Mouse (Mus musculus): ENCODE results near the gene Trappc6a. TPM values are rescaled to one million over a fixed set of nuclear protein-coding genes. Genes with fewer than 3 reads are reported as not detected.

Trappc6a gene
- polyA plus RNA-seq, 1 experiment from 2014 or later = 67.8 TPM

GRCm38 (mm10) chr7:19468279-19468678 lies 39.9 kb upstream of the Trappc6a start:
- ATAC-seq (ENCODE audit: low FRiP score, low read depth) = no peak
- Histone ChIP-seq H3K4me3 (no peak overlapping the region), H3K9ac (no peak overlapping the region), H3K4me2 (replicated peaks) (no peak overlapping the region), H3K4me1 (peaks cover 25% of the 10 kb centered on the region), H3K9me3 (no peaks in the 10 kb centered on the region), H3K27ac (no peak overlapping the region), H3K36me3 (no peaks in the 10 kb centered on the region), H3K27me3 (peaks cover 66% of the 10 kb centered on the region)
- WGBS = 69% methylated on average over 12 of the region's 12 CpGs

- Histone ChIP-seq H3K27ac (no peak overlapping the region), H3K4me1 (peaks cover 24% of the 10 kb centered on the region), H3K4me2 (replicated peaks) (no peak overlapping the region), H3K9me3 (no peaks in the 10 kb centered on the region), H3K36me3 (no peaks in the 10 kb centered on the region), H3K4me3 (peak overlapping the region; percentile 10; the same call in 1 of the 2 replicates), H3K9ac (no peak overlapping the region), H3K27me3 (peaks cover 72% of the 10 kb centered on the region)
- no peak for ATAC-seq (ENCODE audit: low FRiP score, low read depth)
- 23% methylated on average over 23 of the region's 23 CpGs for WGBS
Measured at GRCm38 (mm10) chr7:19469404-19469803, 38.8 kb upstream of the Trappc6a start.

GRCm38 (mm10) chr7:19470308-19470707 lies 37.9 kb upstream of the Trappc6a start:
- ATAC-seq (ENCODE audit: low FRiP score, low read depth) = no peak
- no peak overlapping the region for H3K4me2 ChIP-seq (replicated peaks)
- H3K27ac ChIP-seq = no peak overlapping the region
- H3K27me3 ChIP-seq = peaks cover 78% of the 10 kb centered on the region
- no peaks in the 10 kb centered on the region for H3K36me3 ChIP-seq
- 24% methylated on average over 14 of the region's 14 CpGs for WGBS
- H3K4me1 ChIP-seq = peaks cover 14% of the 10 kb centered on the region
- H3K9ac ChIP-seq = no peak overlapping the region
- H3K4me3 ChIP-seq = no peak overlapping the region
- H3K9me3 ChIP-seq = no peaks in the 10 kb centered on the region

GRCm38 (mm10) chr7:19472403-19472802 lies 35.8 kb upstream of the Trappc6a start:
- H3K4me3 ChIP-seq = no peak overlapping the region
- no peak overlapping the region for H3K4me2 ChIP-seq (replicated peaks)
- H3K9ac ChIP-seq = no peak overlapping the region
- 39% methylated on average over 4 of the region's 4 CpGs for WGBS
- no peaks in the 10 kb centered on the region for H3K36me3 ChIP-seq
- H3K9me3 ChIP-seq = no peaks in the 10 kb centered on the region
- no peak for ATAC-seq (ENCODE audit: low FRiP score, low read depth)
- peaks cover 75% of the 10 kb centered on the region for H3K27me3 ChIP-seq
- peaks cover 14% of the 10 kb centered on the region; the same call in 1 of the 2 replicates for H3K4me1 ChIP-seq
- no peak overlapping the region for H3K27ac ChIP-seq

- H3K9me3 ChIP-seq = no peaks in the 10 kb centered on the region
- H3K4me1 ChIP-seq = peaks cover 14% of the 10 kb centered on the region; the same call in 1 of the 2 replicates
- H3K4me2 ChIP-seq (replicated peaks) = peak overlapping the region; percentile 76
- WGBS = 1% methylated on average over 65 of the region's 89 CpGs
- H3K4me3 ChIP-seq = peak overlapping the region; percentile 55
- H3K27me3 ChIP-seq = peaks cover 71% of the 10 kb centered on the region
- ATAC-seq (ENCODE audit: low FRiP score, low read depth) = peak; percentile 90
- H3K36me3 ChIP-seq = no peaks in the 10 kb centered on the region
- peak overlapping the region; percentile 67; the same call in 1 of the 2 replicates for H3K27ac ChIP-seq
- peak overlapping the region; percentile 74 for H3K9ac ChIP-seq
Measured at GRCm38 (mm10) chr7:19473875-19474443, 34.2 kb upstream of the Trappc6a start.

- no peak for ATAC-seq (ENCODE audit: low FRiP score, low read depth)
- Histone ChIP-seq H3K27me3 (peaks cover 41% of the 10 kb centered on the region), H3K9ac (no peak overlapping the region), H3K4me3 (no peak overlapping the region), H3K27ac (no peak overlapping the region), H3K4me2 (replicated peaks) (no peak overlapping the region), H3K36me3 (no peaks in the 10 kb centered on the region), H3K9me3 (no peaks in the 10 kb centered on the region), H3K4me1 (peaks cover 10% of the 10 kb centered on the region; the same call in 1 of the 2 replicates)
- WGBS = 71% methylated on average over 2 of the region's 2 CpGs
Measured at GRCm38 (mm10) chr7:19477084-19477483, 31.1 kb upstream of the Trappc6a start.

- no peak for ATAC-seq (ENCODE audit: low FRiP score, low read depth)
- WGBS = 23% methylated on average over 14 of the region's 14 CpGs
- Histone ChIP-seq H3K9ac (no peak overlapping the region), H3K27ac (no peak overlapping the region), H3K4me1 (peaks cover 10% of the 10 kb centered on the region; the same call in 1 of the 2 replicates), H3K9me3 (no peaks in the 10 kb centered on the region), H3K4me2 (replicated peaks) (no peak overlapping the region), H3K4me3 (no peak overlapping the region), H3K27me3 (peaks cover 34% of the 10 kb centered on the region), H3K36me3 (no peaks in the 10 kb centered on the region)
Measured at GRCm38 (mm10) chr7:19477624-19478384, 30.4 kb upstream of the Trappc6a start.

- no peaks in the 10 kb centered on the region for H3K4me1 ChIP-seq
- no peak overlapping the region for H3K4me3 ChIP-seq
- no peak overlapping the region for H3K9ac ChIP-seq
- no peaks in the 10 kb centered on the region for H3K36me3 ChIP-seq
- H3K9me3 ChIP-seq = no peaks in the 10 kb centered on the region
- H3K4me2 ChIP-seq (replicated peaks) = no peak overlapping the region
- peaks cover 20% of the 10 kb centered on the region for H3K27me3 ChIP-seq
- no peak for ATAC-seq (ENCODE audit: low FRiP score, low read depth)
- WGBS = 81% methylated on average over 8 of the region's 8 CpGs
- H3K27ac ChIP-seq = no peak overlapping the region
Measured at GRCm38 (mm10) chr7:19483281-19483680, 24.9 kb upstream of the Trappc6a start.

GRCm38 (mm10) chr7:19485488-19485887 lies 22.7 kb upstream of the Trappc6a start:
- Histone ChIP-seq H3K36me3 (no peaks in the 10 kb centered on the region), H3K27ac (no peak overlapping the region), H3K9me3 (no peaks in the 10 kb centered on the region), H3K9ac (no peak overlapping the region), H3K4me3 (no peak overlapping the region), H3K4me1 (peaks cover 9% of the 10 kb centered on the region; the same call in 1 of the 2 replicates), H3K4me2 (replicated peaks) (no peak overlapping the region), H3K27me3 (peaks cover 42% of the 10 kb centered on the region)
- no peak for ATAC-seq (ENCODE audit: low FRiP score, low read depth)
- WGBS = 91% methylated on average over 1 of the region's 1 CpGs

GRCm38 (mm10) chr7:19486549-19486948 lies 21.6 kb upstream of the Trappc6a start:
- no peak for ATAC-seq (ENCODE audit: low FRiP score, low read depth)
- Histone ChIP-seq H3K27me3 (peaks cover 52% of the 10 kb centered on the region), H3K4me3 (no peak overlapping the region), H3K27ac (no peak overlapping the region), H3K36me3 (no peaks in the 10 kb centered on the region), H3K4me2 (replicated peaks) (no peak overlapping the region), H3K4me1 (peaks cover 11% of the 10 kb centered on the region; the same call in 1 of the 2 replicates), H3K9me3 (no peaks in the 10 kb centered on the region), H3K9ac (no peak overlapping the region)
- 89% methylated on average over 7 of the region's 7 CpGs for WGBS

- Histone ChIP-seq H3K27me3 (peaks cover 67% of the 10 kb centered on the region), H3K9me3 (no peaks in the 10 kb centered on the region), H3K4me2 (replicated peaks) (peak overlapping the region; percentile 56), H3K27ac (no peak overlapping the region), H3K9ac (peak overlapping the region; percentile 54), H3K4me1 (peaks cover 16% of the 10 kb centered on the region; the same call in 1 of the 2 replicates), H3K36me3 (no peaks in the 10 kb centered on the region), H3K4me3 (peak overlapping the region; percentile 34)
- 0 out of 2 replicates have a peak, but pooled peaks have one; percentile 19 for ATAC-seq (ENCODE audit: low FRiP score, low read depth)
- WGBS = 3% methylated on average over 31 of the region's 31 CpGs
Measured at GRCm38 (mm10) chr7:19489525-19489924, 18.7 kb upstream of the Trappc6a start.

- Histone ChIP-seq H3K9me3 (no peaks in the 10 kb centered on the region), H3K27me3 (peaks cover 62% of the 10 kb centered on the region), H3K27ac (no peak overlapping the region), H3K4me3 (peak overlapping the region; percentile 28), H3K4me1 (peaks cover 25% of the 10 kb centered on the region), H3K9ac (peak overlapping the region; percentile 46), H3K4me2 (replicated peaks) (peak overlapping the region; percentile 60), H3K36me3 (no peaks in the 10 kb centered on the region)
- no peak for ATAC-seq (ENCODE audit: low FRiP score, low read depth)
- WGBS = 4% methylated on average over 26 of the region's 26 CpGs
Measured at GRCm38 (mm10) chr7:19491731-19492130, 16.5 kb upstream of the Trappc6a start.

Measured in limb, embryonic 13.5 days (tissue).